Mouse (Mus musculus): ENCODE results near the gene Mogat1.
A peak's percentile ranks its signal among the peaks of the same experiment; 100 is the strongest.
"Not testable (repeated sequence)": the region's sequence is repeated elsewhere in the genome, so short reads cannot be mapped to it uniquely, and the experiment has no call there.

Mogat1 gene

GRCm38 (mm10) chr1:78536310-78537164 is 25.7 kb downstream of the Mogat1 start:
- peak; percentile 53 to 81 for DNase-seq (ENCODE audit: low spot score in 2 of 2)

GRCm38 (mm10) chr1:78537494-78538010 is 26.8 kb downstream of the Mogat1 start:
- DNase-seq (ENCODE audit: low spot score in 2 of 2) = peak; percentile 45 to 66

GRCm38 (mm10) chr1:78538396-78538795 is 27.6 kb downstream of the Mogat1 start:
- no peak for DNase-seq (ENCODE audit: low spot score in 2 of 2)

GRCm38 (mm10) chr1:78539166-78539565 is 28.4 kb downstream of the Mogat1 start:
- DNase-seq (ENCODE audit: low spot score in 2 of 2) = no peak

GRCm38 (mm10) chr1:78543631-78544030 is 32.8 kb downstream of the Mogat1 start:
- DNase-seq (ENCODE audit: low spot score in 2 of 2) = not testable (repeated sequence)

GRCm38 (mm10) chr1:78546258-78546657 is 35.5 kb downstream of the Mogat1 start:
- DNase-seq (ENCODE audit: low spot score in 2 of 2) = no peak

GRCm38 (mm10) chr1:78548961-78549360 is 38.2 kb downstream of the Mogat1 start:
- DNase-seq (ENCODE audit: low spot score in 2 of 2) = no peak

- no peak for DNase-seq (ENCODE audit: low spot score in 2 of 2)
Measured at GRCm38 (mm10) chr1:78554012-78554666, 43.3 kb downstream of the Mogat1 start.

- no peak for DNase-seq (ENCODE audit: low spot score in 2 of 2)
Measured at GRCm38 (mm10) chr1:78566963-78567362, 56.2 kb downstream of the Mogat1 start.

- DNase-seq (ENCODE audit: low spot score in 2 of 2) = no peak
Measured at GRCm38 (mm10) chr1:78567421-78567820, 56.6 kb downstream of the Mogat1 start.

- no peak for DNase-seq (ENCODE audit: low spot score in 2 of 2)
Measured at GRCm38 (mm10) chr1:78567834-78568507, 57.2 kb downstream of the Mogat1 start.

GRCm38 (mm10) chr1:78569617-78570016 is 58.8 kb downstream of the Mogat1 start:
- no peak for DNase-seq (ENCODE audit: low spot score in 2 of 2)

- DNase-seq (ENCODE audit: low spot score in 2 of 2) = no peak
Measured at GRCm38 (mm10) chr1:78585080-78585479, 74.3 kb downstream of the Mogat1 start.

GRCm38 (mm10) chr1:78586986-78587385 is 76.2 kb downstream of the Mogat1 start:
- DNase-seq (ENCODE audit: low spot score in 2 of 2) = no peak

Measured in spleen, postnatal 4 days (tissue).